Mouse (Mus musculus) neural tube, embryonic 12.5 days (tissue): ENCODE measurements around the gene Eda2r. TPM values are rescaled to one million over a fixed set of nuclear protein-coding genes. Genes with fewer than 3 reads are reported as not detected.
A peak's percentile ranks its signal among the peaks of the same experiment; 100 is the strongest.

Experiments
- ATAC-seq: fragments of 200-750 bp; cut with Nextera tagmentation; 2 replicates; pipeline ENCODE4 v1.8.0; 2017; ENCODE audit warnings: low read depth, mild to moderate bottlenecking, moderate TSS enrichment, moderate library complexity; ENCODE audit not compliant: low FRiP score
- H3K27ac ChIP-seq: fragments of 300-500 bp; sonication (generic); 2 replicates; pipeline ENCODE4 v1.5.1; 2016
- H3K27me3 ChIP-seq: fragments of 300-500 bp; sonication (generic); replicated peaks from 2 replicates; pipeline ENCODE4 v1.6.1; 2016; ENCODE audit warnings: mild to moderate bottlenecking
- H3K36me3 ChIP-seq: fragments of 300-500 bp; sonication (generic); 2 replicates; pipeline ENCODE4 v1.6.1; 2016; ENCODE audit warnings: mild to moderate bottlenecking
- H3K4me1 ChIP-seq: fragments of 300-500 bp; sonication (generic); 2 replicates; pipeline ENCODE4 v1.6.1; 2016
- H3K4me2 ChIP-seq: fragments of 300-500 bp; sonication (generic); replicated peaks from 2 replicates; pipeline ENCODE4 v1.6.1; 2016; ENCODE audit warnings: mild to moderate bottlenecking
- H3K4me3 ChIP-seq: fragments of 300-500 bp; sonication (generic); 2 replicates; pipeline ENCODE4 v1.5.1; 2016
- H3K9ac ChIP-seq: fragments of 300-500 bp; sonication (generic); 2 replicates; pipeline ENCODE4 v1.6.1; 2016; ENCODE audit warnings: mild to moderate bottlenecking
- H3K9me3 ChIP-seq: fragments of 300-500 bp; sonication (generic); 2 replicates; pipeline ENCODE4 v1.6.1; 2016; ENCODE audit warnings: mild to moderate bottlenecking
- WGBS: fragments of 180-500 bp; shearing (Covaris S2); methylation state at CpG from one replicate; pipeline ENCODE4 v1.1.7; 2016; 5-methylcytosine and 5-hydroxymethylcytosine counted together
- polyA plus RNA-seq: library from polyadenylated mRNA; unstranded; fragments of >200 nt; fragmentation: Nextera tagmentation; extraction: Ambion mirVana; gene quantifications from 2 replicates; pipeline ENCODE4 v1.2.1, GENCODE M21; 2016

The Eda2r gene
- 0.46 and 0.77 TPM in 2 replicates for polyA plus RNA-seq

DNA sequence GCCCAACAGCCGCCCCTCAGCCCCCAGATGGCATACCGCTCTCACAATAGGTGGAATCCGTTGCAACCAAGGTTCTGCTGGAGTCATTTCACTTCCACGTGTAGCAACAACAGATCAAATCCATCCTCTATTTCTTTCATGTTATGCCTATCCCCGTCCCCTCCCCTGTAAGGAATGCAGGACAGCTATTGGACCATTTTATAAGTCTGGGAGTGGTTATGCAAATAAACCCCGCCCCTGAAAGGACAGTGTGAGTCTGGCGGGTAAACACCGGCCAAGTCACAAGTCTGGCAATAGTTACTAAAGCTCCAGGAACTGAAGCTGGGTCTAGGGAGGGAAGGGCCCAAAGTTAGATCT lies at the start of gene Eda2r:
Gene Eda2r (minus strand): TSS at position 152 of the 357 bp plus-strand sequence.
- peak within 1 kb of the TSS; percentile 18; the same call in 1 of the 2 replicates for H3K4me3 ChIP-seq
- H3K27me3 ChIP-seq = no peaks in the 10 kb centered on the region
- WGBS = 13% methylated on average over 8 of the region's 8 CpGs
- peak; percentile 96 for ATAC-seq
- peak within 1 kb of the TSS; percentile 55 for H3K4me2 ChIP-seq
- H3K4me1 ChIP-seq = no peaks in the 10 kb centered on the region
- no peak within 1 kb of the TSS for H3K9ac ChIP-seq
- no peaks in the 10 kb centered on the region for H3K9me3 ChIP-seq
- no peaks in the 10 kb centered on the region for H3K36me3 ChIP-seq
- H3K27ac ChIP-seq = no peak within 1 kb of the TSS

DNA sequence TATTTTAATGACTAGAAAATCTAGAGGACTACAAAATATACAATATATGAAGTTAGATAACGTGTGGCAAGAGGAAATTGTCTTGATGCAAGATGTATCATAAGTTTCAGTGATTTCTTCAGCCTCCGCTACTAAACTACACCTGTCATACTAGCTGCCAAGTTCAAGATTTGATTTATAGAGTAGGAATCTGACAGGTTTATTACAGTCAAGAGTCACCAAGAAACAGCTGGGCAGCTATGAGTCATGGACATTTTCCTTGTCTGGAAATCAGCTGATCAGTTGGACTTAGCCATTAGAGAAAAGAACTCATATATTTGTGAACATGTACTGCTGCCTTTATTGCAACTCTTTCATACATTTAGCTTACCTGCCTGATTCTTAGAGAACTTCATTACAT lies 20.9 kb upstream of the Eda2r start:
- no peak for ATAC-seq
- H3K27me3 ChIP-seq = no peaks in the 10 kb centered on the region
- no peak overlapping the region for H3K4me2 ChIP-seq
- H3K9me3 ChIP-seq = no peaks in the 10 kb centered on the region
- H3K4me3 ChIP-seq = no peak overlapping the region
- no peak overlapping the region for H3K9ac ChIP-seq
- WGBS = 82% methylated on average over 2 of the region's 2 CpGs
- no peaks in the 10 kb centered on the region for H3K36me3 ChIP-seq
- no peaks in the 10 kb centered on the region for H3K4me1 ChIP-seq
- no peak overlapping the region for H3K27ac ChIP-seq

DNA sequence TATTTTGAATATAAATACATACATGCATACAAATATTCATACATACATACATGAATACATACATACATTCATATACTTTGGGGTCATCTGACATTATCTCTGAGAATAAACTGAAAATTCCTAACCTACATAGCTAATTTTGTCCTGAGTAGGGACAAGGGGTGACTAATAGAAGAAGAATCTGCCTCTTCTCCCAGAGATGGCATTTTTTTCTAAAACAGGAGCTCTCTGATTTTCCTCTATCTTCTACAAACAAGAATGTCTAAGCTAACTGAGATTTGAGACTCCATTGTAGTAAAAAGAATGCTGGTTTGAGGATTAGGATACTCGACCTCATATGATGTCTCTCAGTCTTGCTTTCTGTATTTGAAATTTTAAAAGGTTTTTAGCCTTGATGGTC lies 1.1 kb upstream of the Eda2r start:
- 61% methylated on average over 1 of the region's 1 CpGs for WGBS
- no peaks in the 10 kb centered on the region for H3K27me3 ChIP-seq
- no peak for ATAC-seq

DNA sequence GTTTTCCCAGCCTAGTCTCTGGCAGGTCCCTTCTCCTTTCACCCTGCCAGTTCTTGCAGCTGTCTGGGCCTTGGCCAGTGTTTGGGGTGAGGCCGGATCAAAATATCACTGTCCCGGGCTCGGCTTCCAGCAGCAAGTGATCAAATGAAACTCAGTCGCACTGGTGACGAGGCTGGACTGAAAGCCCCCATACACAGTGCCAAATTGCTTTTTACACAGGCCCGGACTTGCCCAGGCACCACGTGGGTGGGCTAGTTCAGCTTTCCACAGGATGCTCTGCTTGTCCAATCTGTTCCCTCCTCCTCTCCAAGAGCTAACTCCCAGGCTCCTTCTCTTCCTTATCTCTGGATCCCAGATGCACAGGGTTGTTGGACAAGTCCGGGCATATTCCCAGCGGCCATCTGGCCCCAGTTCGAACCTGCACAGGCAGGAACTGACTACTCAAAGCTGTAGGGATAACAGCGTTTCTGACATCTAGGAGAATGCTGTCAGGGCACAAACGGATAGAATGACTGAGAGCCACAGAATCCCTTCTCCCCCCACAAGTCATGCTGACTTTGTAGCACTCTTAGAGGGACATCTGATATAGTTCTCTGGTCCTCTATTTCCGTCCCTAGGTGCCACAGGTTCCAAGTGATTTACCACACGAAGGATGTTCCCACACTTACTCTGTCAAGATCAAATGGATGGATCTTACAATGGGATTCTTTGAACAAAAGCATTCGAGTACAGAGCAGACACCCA lies 523 bp downstream of the Eda2r start:
- no peak overlapping the region for H3K9ac ChIP-seq
- peak; percentile 82 for ATAC-seq
- H3K4me2 ChIP-seq = peak overlapping the region; percentile 55
- H3K4me1 ChIP-seq = no peaks in the 10 kb centered on the region
- peak overlapping the region; percentile 18; the same call in 1 of the 2 replicates for H3K4me3 ChIP-seq
- 28% methylated on average over 15 of the region's 15 CpGs for WGBS
- no peaks in the 10 kb centered on the region for H3K9me3 ChIP-seq
- no peak overlapping the region for H3K27ac ChIP-seq
- no peaks in the 10 kb centered on the region for H3K36me3 ChIP-seq
- no peaks in the 10 kb centered on the region for H3K27me3 ChIP-seq

More for the DNA sequence above, 1.1 kb upstream of the Eda2r start:
- Histone ChIP-seq H3K4me3 (no peak overlapping the region), H3K9ac (no peak overlapping the region), H3K27ac (no peak overlapping the region), H3K36me3 (no peaks in the 10 kb centered on the region), H3K9me3 (no peaks in the 10 kb centered on the region), H3K4me1 (no peaks in the 10 kb centered on the region), H3K4me2 (no peak overlapping the region)

DNA sequence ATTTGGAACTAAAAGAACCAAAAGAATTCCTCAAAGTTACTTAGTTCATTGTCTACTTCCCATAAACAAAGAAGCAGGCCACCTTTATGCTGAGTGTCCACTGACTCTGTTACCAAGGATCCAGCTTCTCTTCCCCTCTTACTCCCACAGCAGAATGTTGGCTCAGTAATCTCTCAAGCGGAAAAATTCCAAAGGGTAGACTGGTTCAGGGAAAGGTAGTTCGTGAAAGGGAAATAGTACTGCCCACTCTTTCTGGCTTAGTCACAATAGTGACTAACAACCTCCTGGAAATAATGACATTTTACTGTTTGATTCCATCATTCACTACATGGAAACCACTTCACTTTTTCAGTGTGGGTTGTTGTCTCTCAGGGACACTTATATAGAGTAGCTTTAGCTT lies 4.2 kb downstream of the Eda2r start:
- no peaks in the 10 kb centered on the region for H3K4me1 ChIP-seq
- ATAC-seq = no peak
- no peaks in the 10 kb centered on the region for H3K27me3 ChIP-seq
- H3K4me3 ChIP-seq = no peak overlapping the region
- H3K4me2 ChIP-seq = no peak overlapping the region
- WGBS = 68% methylated on average over 2 of the region's 2 CpGs
- H3K9ac ChIP-seq = no peak overlapping the region
- H3K27ac ChIP-seq = no peak overlapping the region
- H3K9me3 ChIP-seq = no peaks in the 10 kb centered on the region
- no peaks in the 10 kb centered on the region for H3K36me3 ChIP-seq

DNA sequence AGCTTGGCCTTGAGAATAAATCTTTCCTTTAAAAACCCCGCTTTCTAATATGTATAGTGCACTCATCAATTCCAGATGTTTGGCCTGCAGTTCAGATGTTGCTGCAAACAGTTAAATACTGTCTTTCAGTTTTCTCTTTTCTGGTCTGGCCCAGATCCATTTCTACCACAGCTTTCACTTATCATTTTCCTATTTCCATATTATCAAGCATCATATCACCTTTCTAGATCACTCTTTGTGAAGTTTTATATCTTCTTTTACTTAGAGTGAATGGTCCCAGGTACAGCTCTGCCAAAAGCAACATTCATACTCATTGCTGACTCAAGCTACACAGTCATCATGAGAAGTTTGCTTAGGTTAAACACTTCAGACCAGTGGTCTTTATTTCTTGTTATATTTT lies 7.8 kb downstream of the Eda2r start:
- Histone ChIP-seq H3K9me3 (no peaks in the 10 kb centered on the region), H3K27me3 (no peaks in the 10 kb centered on the region), H3K9ac (no peak overlapping the region), H3K36me3 (no peaks in the 10 kb centered on the region), H3K4me3 (no peak overlapping the region), H3K4me1 (no peaks in the 10 kb centered on the region), H3K4me2 (no peak overlapping the region), H3K27ac (no peak overlapping the region)
- no peak for ATAC-seq
- 79% methylated on average over 1 of the region's 1 CpGs for WGBS

DNA sequence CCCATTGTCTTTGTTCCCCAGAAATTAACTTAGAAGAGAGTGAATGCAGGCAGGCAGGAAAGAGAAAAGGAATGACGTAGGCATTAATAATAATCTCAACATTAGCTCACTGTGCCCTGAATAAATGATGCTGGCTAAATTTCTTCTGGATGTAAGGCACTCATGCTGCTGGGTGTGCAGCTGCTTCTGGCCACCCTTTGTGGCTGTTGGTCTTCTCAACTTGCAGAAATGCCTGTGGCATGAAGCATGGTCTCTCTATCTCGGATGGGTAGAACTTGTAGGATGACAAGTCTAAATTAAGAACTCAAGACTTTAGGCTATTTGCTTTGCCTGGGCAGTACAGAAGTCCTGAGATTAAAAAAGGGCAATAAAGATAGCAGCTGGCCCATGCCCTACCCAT lies 8.3 kb downstream of the Eda2r start:
- Histone ChIP-seq H3K4me3 (no peak overlapping the region), H3K36me3 (no peaks in the 10 kb centered on the region), H3K4me1 (no peaks in the 10 kb centered on the region), H3K4me2 (no peak overlapping the region), H3K9ac (no peak overlapping the region), H3K27ac (no peak overlapping the region), H3K27me3 (no peaks in the 10 kb centered on the region), H3K9me3 (no peaks in the 10 kb centered on the region)
- no peak for ATAC-seq
- 88% methylated on average over 2 of the region's 2 CpGs for WGBS

DNA sequence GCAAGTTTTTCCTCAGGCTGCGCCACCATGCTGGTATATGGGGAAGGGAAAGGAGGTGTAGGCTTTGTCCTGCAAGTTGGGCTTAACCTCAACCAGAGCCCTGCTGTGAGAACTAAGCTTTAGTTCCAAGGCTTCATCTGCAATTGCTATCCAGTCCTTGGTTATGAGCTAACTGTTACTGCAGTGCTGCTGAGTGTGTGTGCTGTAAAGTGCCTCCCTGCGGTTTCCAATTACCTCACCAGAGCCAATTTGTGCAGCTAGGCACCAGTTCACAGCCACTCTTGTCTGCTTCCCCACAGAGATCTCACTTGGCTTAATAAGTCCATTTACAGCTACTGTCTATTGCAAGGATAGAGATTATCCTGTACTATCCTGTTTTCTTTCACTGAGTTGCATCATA lies 16.1 kb downstream of the Eda2r start:
- Histone ChIP-seq H3K4me1 (no peaks in the 10 kb centered on the region), H3K4me2 (no peak overlapping the region), H3K4me3 (no peak overlapping the region), H3K27me3 (no peaks in the 10 kb centered on the region), H3K9ac (no peak overlapping the region), H3K9me3 (no peaks in the 10 kb centered on the region), H3K27ac (no peak overlapping the region), H3K36me3 (no peaks in the 10 kb centered on the region)
- ATAC-seq = no peak
- 46% methylated on average over 2 of the region's 2 CpGs for WGBS

DNA sequence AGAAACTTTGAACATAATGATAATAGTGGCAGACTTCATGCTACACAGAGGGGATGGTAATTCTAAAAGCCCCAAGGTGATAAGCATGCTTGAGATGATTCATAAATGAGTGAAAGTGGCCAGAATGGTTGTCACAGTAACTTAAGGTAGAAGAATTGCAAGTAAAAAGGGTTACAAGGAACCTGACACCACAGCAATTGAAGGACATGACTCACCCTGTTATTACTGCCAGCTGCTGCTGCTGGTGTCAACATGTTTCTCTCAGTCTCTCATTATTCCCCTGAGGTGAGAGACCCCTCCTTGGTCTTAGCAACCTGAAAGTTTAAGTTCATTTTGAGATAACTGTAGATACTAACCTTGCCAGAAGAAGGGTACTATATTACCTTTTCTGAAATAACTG lies 49.1 kb downstream of the Eda2r start:
- H3K4me1 ChIP-seq = no peaks in the 10 kb centered on the region
- no peak overlapping the region for H3K4me3 ChIP-seq
- H3K9me3 ChIP-seq = no peaks in the 10 kb centered on the region
- H3K27ac ChIP-seq = no peak overlapping the region
- H3K9ac ChIP-seq = no peak overlapping the region
- no peak overlapping the region for H3K4me2 ChIP-seq
- ATAC-seq = no peak
- H3K36me3 ChIP-seq = no peaks in the 10 kb centered on the region
- no peaks in the 10 kb centered on the region for H3K27me3 ChIP-seq
